Mouse (Mus musculus) erythroblast, embryonic 14.5 days (primary cell): Measurements from ENCODE around the gene Cntnap1. TPM values are rescaled to one million over a fixed set of nuclear protein-coding genes. Genes with fewer than 3 reads are reported as not detected.

Experiments
- H3K27me3 ChIP-seq: 2 replicates; pipeline ENCODE4 v1.6.1; 2012; ENCODE audit warnings: inconsistent platforms; ENCODE audit not compliant: control insufficient read depth
- H3K36me3 ChIP-seq: 2 replicates; pipeline ENCODE4 v1.6.1; 2012; ENCODE audit warnings: mild to moderate bottlenecking, inconsistent platforms; ENCODE audit not compliant: control insufficient read depth
- H3K4me1 ChIP-seq: 2 replicates; pipeline ENCODE4 v1.6.1; 2012; ENCODE audit warnings: inconsistent platforms; ENCODE audit not compliant: control insufficient read depth
- H3K4me3 ChIP-seq: replicated peaks from 2 replicates; pipeline ENCODE3; 2012; ENCODE audit warnings: moderate library complexity, mild to moderate bottlenecking, inconsistent platforms
- H3K9me3 ChIP-seq: 2 replicates; pipeline ENCODE4 v1.6.1; 2012; ENCODE audit warnings: low read length, inconsistent platforms, mixed read lengths; ENCODE audit not compliant: control insufficient read depth
- GATA1 ChIP-seq: IDR thresholded peaks from 2 replicates; pipeline ENCODE4 v1.6.1; 2012; ENCODE audit warnings: low read length, inconsistent platforms, mixed read lengths
- TAL1 ChIP-seq: IDR thresholded peaks from 3 replicates; pipeline ENCODE4 v1.6.1; 2012; ENCODE audit warnings: low read length, inconsistent platforms, mixed read lengths
- polyA plus RNA-seq: library from polyadenylated mRNA; stranded (reverse); fragments of >175 nt; gene quantifications from 2 replicates; pipeline ENCODE4 v1.2.3, GENCODE M21; 2012

Cntnap1 gene
- polyA plus RNA-seq, 1 experiment = 0.01 TPM

DNA sequence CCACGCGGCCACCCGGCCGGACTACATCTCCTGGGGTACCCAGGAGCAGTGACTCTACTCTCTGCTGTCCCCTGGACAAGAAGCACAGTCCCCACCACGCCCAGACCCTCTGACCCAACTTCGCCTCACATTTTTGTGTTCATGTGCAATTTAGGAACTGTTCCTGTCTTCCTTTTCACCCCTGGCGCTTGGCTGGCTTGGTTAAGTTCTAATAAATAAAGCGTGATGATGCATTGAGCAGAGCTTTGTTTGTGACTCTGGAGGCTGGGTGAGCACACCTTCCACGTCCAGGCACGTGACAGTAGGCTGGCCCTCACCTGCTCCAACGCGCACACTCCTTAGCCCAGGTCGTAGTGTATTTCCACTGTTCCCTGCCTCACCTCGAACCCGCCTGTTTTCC is 8.8 kb upstream of the Cntnap1 start:
- Histone ChIP-seq H3K4me3 (no peak overlapping the region), H3K4me1 (peaks cover 12% of the 10 kb centered on the region), H3K36me3 (no peaks in the 10 kb centered on the region; the same call in 1 of the 2 replicates), H3K27me3 (peaks cover 91% of the 10 kb centered on the region), H3K9me3 (peaks cover 2% of the 10 kb centered on the region; the same call in 1 of the 2 replicates)
- TF ChIP-seq GATA1 = no peak
- TF ChIP-seq TAL1 = no peak

- Histone ChIP-seq H3K27me3 (peaks cover 93% of the 10 kb centered on the region), H3K4me3 (no peak overlapping the region), H3K4me1 (peaks cover 12% of the 10 kb centered on the region), H3K36me3 (no peaks in the 10 kb centered on the region; the same call in 1 of the 2 replicates), H3K9me3 (peaks cover 2% of the 10 kb centered on the region; the same call in 1 of the 2 replicates)
- no peak for TF ChIP-seq TAL1
- TF ChIP-seq GATA1 = no peak
These were observed 8.0 kb upstream of the Cntnap1 start for GRCm38 (mm10) chr11:101162301-101162700.

- Histone ChIP-seq H3K27me3 (peaks cover 93% of the 10 kb centered on the region), H3K4me1 (peaks cover 12% of the 10 kb centered on the region), H3K36me3 (peaks cover 4% of the 10 kb centered on the region; the same call in 1 of the 2 replicates), H3K9me3 (peaks cover 2% of the 10 kb centered on the region; the same call in 1 of the 2 replicates), H3K4me3 (no peak overlapping the region)
- no peak for TF ChIP-seq GATA1
- no peak for TF ChIP-seq TAL1
These were observed 7.6 kb upstream of the Cntnap1 start for GRCm38 (mm10) chr11:101162772-101163171.

DNA sequence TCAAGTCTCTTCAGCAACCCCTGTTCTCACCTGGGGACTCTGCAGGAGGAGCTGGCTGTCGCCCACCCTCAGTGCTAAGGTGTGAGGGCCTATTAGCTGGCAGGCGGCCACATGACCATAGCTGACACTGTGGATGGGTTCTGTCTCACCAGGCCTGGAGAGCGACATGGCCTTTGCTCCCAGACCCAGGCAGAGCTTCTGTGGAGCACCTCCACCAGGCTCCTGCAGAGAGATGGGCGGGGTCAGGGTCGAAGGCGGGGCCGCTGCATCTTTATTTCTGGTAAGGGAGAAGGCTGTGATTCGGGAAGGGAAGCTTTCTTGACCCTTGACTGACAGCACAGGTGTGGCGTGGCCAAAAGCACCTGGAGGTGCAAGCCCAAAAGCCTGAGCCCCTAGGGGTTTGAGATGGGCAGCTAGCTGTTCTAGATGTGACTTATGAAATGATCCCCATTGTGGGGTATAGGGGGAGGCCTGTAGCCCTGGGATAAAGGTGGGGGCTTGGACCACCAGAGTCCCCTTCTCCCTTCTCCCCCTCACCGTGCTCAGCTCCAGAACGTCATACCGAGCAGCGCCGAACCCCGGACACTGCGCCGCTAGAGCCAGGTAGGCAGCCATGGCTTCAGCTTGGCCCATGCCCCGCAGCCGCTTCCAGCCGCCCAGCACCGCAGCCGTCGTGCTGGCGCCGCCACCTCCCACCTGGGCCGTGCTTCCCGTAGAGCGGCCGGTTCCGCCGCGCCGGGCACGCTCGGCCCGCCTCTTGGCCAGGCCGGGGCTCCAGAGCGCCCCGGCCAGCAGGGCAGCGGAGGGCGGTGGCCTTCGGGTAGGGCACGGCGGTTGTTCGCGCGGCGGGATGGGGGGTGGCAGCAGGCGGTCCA is 6.6 kb upstream of the Cntnap1 start:
- Histone ChIP-seq H3K4me1 (peaks cover 12% of the 10 kb centered on the region), H3K4me3 (no peak overlapping the region), H3K36me3 (peaks cover 5% of the 10 kb centered on the region; the same call in 1 of the 2 replicates), H3K9me3 (peaks cover 2% of the 10 kb centered on the region; the same call in 1 of the 2 replicates), H3K27me3 (peaks cover 94% of the 10 kb centered on the region)
- TF ChIP-seq GATA1 = no peak
- TF ChIP-seq TAL1 = no peak

DNA sequence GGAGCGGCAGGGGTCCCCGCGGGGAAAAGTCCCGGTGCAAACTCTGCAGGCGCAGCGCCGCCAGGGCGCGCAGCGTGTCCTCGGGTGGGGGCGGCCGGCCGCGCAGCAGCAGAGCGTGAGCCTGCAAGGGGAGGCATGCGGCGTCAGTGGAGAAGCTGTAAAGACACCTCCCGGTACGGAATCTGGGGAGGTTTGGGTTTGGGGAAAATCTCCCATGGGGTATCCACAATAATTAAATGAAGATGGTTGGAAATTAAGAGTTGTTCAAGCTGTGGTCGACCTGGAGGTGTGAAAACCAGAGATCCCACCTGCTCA is 6.0 kb upstream of the Cntnap1 start:
- no peak for TF ChIP-seq TAL1
- TF ChIP-seq GATA1 = no peak
- Histone ChIP-seq H3K4me3 (no peak overlapping the region), H3K36me3 (peaks cover 5% of the 10 kb centered on the region; the same call in 1 of the 2 replicates), H3K4me1 (peaks cover 12% of the 10 kb centered on the region), H3K9me3 (peaks cover 2% of the 10 kb centered on the region; the same call in 1 of the 2 replicates), H3K27me3 (peaks cover 94% of the 10 kb centered on the region)

- H3K36me3 ChIP-seq = peaks cover 5% of the 10 kb centered on the region; the same call in 1 of the 2 replicates
- H3K27me3 ChIP-seq = peaks cover 94% of the 10 kb centered on the region
- peaks cover 12% of the 10 kb centered on the region for H3K4me1 ChIP-seq
- TF ChIP-seq GATA1 (no peak), TAL1 (no peak)
- H3K4me3 ChIP-seq = no peak overlapping the region
- H3K9me3 ChIP-seq = peaks cover 2% of the 10 kb centered on the region; the same call in 1 of the 2 replicates
These were observed 5.4 kb upstream of the Cntnap1 start for GRCm38 (mm10) chr11:101164677-101165580.

GRCm38 (mm10) chr11:101166357-101166756 is 4.0 kb upstream of the Cntnap1 start:
- Histone ChIP-seq H3K4me1 (peaks cover 24% of the 10 kb centered on the region), H3K36me3 (peaks cover 5% of the 10 kb centered on the region; the same call in 1 of the 2 replicates), H3K9me3 (peaks cover 5% of the 10 kb centered on the region; the same call in 1 of the 2 replicates), H3K27me3 (peaks cover 100% of the 10 kb centered on the region), H3K4me3 (no peak overlapping the region)
- no peak for TF ChIP-seq TAL1
- TF ChIP-seq GATA1 = no peak

DNA sequence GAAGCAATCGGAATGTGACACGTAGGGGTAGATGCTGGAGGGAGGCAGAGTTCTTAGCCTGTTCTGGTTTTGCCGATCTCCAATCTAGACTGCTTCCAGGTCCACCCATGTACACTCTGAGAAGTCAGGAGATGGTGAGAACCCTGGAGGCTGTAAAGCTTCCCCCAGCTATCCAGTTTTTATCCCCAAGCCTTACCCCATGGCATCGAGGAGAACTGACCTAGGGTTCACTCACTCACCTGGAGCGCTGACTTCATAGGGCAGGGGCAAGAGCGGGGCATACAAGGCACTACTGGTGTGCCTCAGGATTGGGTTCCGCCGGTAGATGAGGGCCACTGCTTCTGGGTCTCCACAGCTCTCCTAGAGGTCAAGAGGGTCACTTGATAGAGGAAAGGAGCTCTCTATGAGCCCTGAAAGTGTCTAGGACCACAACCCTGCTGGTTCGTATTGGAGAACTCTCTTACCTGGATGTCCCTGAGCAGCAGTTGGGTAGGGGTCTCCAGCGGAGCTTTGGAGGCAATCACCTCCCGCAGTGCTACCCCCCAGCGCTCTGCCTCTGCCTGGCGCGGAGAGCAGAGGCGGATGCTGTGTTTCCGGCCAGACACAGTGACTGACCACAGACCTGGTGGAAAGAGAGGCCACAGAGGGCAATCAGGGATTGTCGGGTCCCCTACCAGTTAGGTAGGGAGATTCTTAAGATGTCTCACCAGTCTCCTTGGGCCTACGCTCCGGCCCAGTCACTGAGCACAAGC is 2.9 kb upstream of the Cntnap1 start:
- H3K27me3 ChIP-seq = peaks cover 100% of the 10 kb centered on the region
- peaks cover 5% of the 10 kb centered on the region; the same call in 1 of the 2 replicates for H3K36me3 ChIP-seq
- H3K4me1 ChIP-seq = peaks cover 33% of the 10 kb centered on the region
- no peak overlapping the region for H3K4me3 ChIP-seq
- peaks cover 9% of the 10 kb centered on the region; the same call in 1 of the 2 replicates for H3K9me3 ChIP-seq
- TF ChIP-seq GATA1 (no peak), TAL1 (no peak)
